Mouse (Mus musculus) central nervous system, embryonic 11.5 days (tissue): Measurements from ENCODE around the gene Zfp563. TPM values are rescaled to one million over a fixed set of nuclear protein-coding genes. Genes with fewer than 3 reads are reported as not detected.

Experiments used
- polyA plus RNA-seq: library from polyadenylated mRNA; depleted of rRNA; stranded (reverse); fragments of >200 nt; gene quantifications from 2 replicates; pipeline ENCODE4 v1.2.3, GENCODE M21; 2012; rRNA removed

Gene Zfp563
- polyA plus RNA-seq = 7.3 and 9.1 TPM in 2 replicates

GRCm38 (mm10) chr17:33089220-33089949 is at the start of gene Zfp563:
Zfp563 (plus strand) TSS chr17:33089310.

DNA sequence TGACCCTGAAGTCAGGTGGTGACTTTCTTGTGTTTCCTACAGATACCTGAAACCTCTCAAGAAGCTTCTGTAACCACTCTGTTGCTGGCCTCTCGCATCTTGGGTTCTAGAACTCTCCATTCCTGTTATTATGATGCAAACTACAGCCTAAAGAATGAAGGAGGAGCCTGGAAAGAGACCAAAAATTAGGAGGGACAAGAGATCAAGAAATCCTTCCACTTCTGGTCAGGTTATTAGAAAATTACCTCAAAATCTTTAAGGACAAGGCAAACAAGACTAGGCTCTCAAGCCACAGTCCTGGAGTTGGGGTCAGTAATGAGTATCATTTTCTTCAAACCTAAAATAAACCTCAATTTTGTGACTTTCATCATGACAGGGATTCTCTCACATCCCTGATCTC is 21.2 kb upstream of the Zfp563 start, which contains the start of gene 4921501E09Rik:
4921501E09Rik (minus strand) TSS at position 101 of the 400 bp plus-strand sequence.

DNA sequence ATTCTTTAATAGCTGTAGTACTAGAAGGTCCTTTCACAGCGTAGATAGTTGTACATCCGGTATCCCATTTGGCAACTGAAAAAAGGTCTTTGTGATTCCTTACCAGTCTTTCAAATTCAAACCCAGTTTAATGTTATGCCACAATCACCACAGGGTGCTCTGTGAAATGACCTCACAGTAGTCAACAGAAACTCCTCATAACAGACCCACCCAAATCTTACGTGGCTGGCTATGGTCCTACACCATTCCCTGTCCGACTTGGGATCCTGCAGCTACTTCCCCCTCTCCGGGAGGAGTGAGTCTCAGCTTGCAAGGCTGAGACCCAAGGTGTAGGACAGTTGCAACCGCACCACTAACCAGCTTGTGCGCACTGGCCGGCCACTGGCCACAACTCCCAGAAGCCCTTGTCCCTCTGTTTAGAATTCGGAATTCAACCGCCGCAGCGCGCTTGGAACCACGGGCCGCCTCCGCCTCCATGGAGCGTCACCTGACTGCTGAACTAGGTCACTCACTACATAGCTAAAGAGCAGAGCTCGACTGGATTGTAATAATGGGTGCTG is 50.2 kb downstream of the Zfp563 start, which contains the start of gene Morc2b:
Morc2b (minus strand) TSS at position 423 of the 560 bp plus-strand sequence.

Other genes starting within 250 kb of the Zfp563 start
- 5.7 and 5.8 TPM in 2 replicates for gene Zfp870, start 197.7 kb upstream of the Zfp563 start, polyA plus RNA-seq
- 0.22 TPM in 1 of 2 replicates, not detected in the other for gene Cyp4f14, start 172.0 kb upstream of the Zfp563 start, polyA plus RNA-seq
- 5.4 and 9.1 TPM in 2 replicates for gene Cyp4f13, start 141.9 kb upstream of the Zfp563 start, polyA plus RNA-seq
- gene Zfp472, start 123.5 kb upstream of the Zfp563 start, polyA plus RNA-seq = 5.2 and 7.7 TPM in 2 replicates
- gene Zfp952, start 96.2 kb upstream of the Zfp563 start, polyA plus RNA-seq = 8.9 and 12.6 TPM in 2 replicates
- 8.5 and 13.4 TPM in 2 replicates for gene Zfp763, start 55.9 kb upstream of the Zfp563 start, polyA plus RNA-seq
- not detected in 2 replicates for gene 4921501E09Rik, start 21.3 kb upstream of the Zfp563 start, polyA plus RNA-seq
- gene Morc2b, start 50.4 kb downstream of the Zfp563 start, polyA plus RNA-seq = 0.05 and 0.12 TPM in 2 replicates
- not detected in 2 replicates for gene Olfr55, start 79.1 kb downstream of the Zfp563 start, polyA plus RNA-seq
- gene Olfr239, start 102.0 kb downstream of the Zfp563 start, polyA plus RNA-seq = not detected in 2 replicates
- gene Olfr1564, start 132.4 kb downstream of the Zfp563 start, polyA plus RNA-seq = 0.10 and 0.21 TPM in 2 replicates
- 5.9 and 10.5 TPM in 2 replicates for gene Zfp955a, start 165.8 kb downstream of the Zfp563 start, polyA plus RNA-seq
- gene Olfr63, start 175.4 kb downstream of the Zfp563 start, polyA plus RNA-seq = not detected in 2 replicates
- gene Zfp955b, start 200.2 kb downstream of the Zfp563 start, polyA plus RNA-seq = 6.5 and 9.6 TPM in 2 replicates